Mouse (Mus musculus): ENCODE measurements around the gene Slc25a23. TPM values are rescaled to one million over a fixed set of nuclear protein-coding genes. Genes with fewer than 3 reads are reported as not detected.

Slc25a23 gene
- polyA plus RNA-seq, 2 experiments from 2014 or later: 2.3 to 3.4 TPM

DNA sequence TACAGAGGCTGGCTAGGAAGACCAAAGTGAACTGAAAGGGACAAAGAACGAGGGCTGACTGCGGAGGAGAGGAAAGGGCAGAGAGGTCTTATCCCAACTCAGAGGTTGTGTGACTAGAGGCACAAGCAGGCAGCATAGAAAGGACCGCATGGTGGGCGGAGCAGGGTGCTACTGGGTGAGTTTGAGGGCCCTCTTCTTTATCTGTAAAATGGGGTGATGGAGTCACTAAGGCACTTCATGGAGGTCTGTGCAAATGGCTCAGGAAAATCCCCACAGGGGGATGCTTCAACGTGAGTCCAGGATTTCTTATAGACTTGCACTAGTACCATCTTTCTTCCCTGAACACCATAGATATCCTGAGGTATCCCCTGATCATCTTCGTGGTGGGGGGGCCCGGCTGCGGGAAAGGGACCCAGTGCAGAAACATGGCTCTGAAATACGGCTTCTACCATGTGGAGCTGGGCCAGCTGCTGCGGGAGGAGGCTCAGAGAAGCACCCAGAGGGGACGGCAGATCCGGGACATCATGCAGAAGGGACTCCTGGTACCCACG, 47.3 kb downstream of the Slc25a23 start:
- ATAC-seq: no peak

DNA sequence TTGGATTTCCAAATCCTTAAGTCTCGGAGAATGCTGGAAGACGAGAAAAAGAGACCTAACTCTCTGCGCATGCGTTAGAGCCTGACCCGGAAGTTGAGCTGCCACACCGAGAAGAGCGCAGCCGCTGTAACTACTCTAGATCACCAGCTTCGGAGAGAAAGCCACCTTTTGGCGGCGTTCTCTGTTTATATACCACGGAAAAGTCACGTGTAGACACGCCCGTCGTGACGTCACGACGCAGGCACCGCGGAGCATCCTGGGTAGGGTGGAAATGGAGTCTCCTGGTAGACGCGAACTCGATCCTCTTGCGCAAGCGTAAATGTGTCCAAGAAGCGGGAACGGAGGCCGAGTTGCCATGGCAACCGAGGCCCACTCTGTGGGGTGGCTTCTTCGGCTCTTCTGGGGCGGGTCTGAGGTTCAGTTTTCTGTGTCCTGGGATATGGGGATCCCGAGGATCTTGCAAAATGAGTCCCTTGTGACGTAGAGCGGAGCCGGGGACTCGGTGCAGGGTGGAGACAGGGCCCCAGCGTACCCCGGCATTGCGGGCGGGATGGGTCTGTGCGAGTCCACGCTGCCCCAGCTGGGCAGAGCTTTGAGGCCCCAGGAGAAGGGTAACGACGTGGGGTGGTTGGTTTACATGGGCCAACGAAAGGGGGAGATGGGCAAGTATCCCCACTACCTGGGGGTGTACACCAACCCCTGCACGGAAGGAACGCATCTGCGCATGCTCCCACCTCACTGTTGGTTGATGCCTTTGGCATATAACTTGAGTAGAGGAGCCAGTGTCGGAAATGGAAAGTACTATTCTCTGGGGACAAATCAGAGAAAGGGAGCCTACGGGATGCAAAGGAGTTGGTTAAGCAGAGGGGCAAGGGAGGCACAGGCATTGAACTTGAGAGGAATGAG, 48.2 kb downstream of the Slc25a23 start, which contains the start of the genes Gtf2f1 and Gm17949:
TSS of gene Gtf2f1 (minus strand) at position 53 of the 906 bp plus-strand sequence.
TSS of gene Gm17949 (plus strand) at position 234 of the 906 bp plus-strand sequence.
- peak; percentile 91 for ATAC-seq

DNA sequence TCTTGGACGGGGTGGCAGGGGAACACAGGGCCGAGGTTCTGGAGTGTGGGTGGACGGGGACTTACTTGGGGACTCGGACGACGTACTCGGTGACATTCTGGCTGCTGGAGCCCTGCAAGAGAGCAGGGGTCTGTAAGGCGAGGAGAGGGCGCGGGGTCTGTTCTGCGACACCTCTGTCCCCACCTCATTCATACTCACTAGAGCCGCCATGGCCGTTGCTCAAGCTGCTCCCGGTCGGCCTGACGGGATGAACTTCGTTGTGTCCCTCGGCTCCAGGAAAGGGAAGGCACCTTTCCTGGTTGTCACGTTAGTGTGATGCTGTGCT, 48.8 kb downstream of the Slc25a23 start:
- ATAC-seq: peak; percentile 45

DNA sequence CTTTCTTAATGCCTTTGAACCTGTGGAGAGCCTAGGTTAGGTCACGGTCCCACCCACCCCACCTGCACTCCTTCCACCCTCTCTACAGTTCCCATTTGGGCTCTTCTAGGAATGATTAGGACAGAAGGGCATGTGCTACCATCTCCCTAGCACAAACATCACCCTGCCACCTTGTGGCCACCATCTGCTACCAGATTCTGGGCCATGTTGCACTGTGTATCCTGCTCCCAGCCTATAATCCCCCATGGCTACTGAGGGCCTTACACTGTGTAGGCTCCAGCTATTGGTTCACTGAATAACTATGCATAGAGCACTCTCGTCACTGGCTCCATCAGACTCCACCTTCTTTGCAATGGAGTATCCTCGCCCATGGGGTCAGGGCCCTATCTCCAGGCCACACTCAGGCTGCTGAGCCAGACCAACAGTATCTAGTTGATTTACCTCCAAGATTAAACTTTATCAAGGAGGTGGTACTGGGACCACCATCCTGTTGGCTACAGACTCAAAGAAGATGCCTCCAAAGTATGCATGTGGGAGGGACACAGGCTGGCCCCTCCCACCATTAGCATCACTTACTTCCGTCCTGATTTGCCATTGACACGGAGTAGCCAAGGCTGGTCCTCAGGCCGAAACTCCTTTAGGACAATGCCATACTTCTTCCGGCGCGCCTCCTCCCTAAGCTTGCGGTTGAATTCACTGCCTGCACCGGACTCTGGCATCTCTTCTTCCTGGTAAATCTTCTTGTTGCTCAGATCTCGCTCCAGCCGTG, 52.3 kb downstream of the Slc25a23 start:
- ATAC-seq: no peak

DNA sequence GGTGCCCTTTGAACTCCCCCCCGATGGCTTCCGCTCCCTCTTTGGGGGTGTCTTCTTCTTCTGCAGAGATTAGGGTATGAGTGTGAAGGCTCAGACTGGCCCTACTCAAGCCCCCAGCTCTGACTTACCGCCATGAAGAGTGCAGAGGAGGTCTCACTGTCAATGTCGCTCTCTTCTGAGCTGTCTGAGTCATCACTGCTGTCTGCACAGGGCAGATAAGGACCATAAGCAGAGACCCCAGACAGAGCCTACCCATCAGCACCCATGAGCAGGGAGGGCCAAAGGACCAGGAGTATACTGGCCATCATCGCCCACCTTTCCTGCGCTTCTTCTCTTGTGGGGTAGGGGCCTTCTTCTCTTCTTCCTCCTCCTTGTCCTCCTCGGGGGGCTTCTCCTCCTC, 55.7 kb downstream of the Slc25a23 start:
- no peak for ATAC-seq

DNA sequence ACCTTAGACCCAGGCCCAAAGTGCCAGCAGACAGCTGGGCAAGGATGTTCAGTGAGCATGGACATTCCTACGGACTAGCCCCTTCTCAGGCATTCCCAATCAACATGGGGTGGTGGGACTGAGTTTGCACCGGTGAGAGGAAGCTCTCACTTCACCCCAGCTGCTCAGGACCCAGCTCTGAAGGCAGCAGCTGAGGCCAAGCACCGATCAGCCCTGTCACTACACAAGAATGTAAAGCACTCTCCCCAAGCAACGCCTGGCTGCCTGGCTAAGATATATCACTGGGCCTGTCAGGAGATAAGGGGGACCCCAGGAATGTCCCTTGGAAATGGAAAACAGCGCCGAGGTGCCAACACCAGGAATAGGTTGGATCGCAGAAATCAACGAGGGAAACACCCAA, 58.4 kb downstream of the Slc25a23 start:
- no peak for ATAC-seq

DNA sequence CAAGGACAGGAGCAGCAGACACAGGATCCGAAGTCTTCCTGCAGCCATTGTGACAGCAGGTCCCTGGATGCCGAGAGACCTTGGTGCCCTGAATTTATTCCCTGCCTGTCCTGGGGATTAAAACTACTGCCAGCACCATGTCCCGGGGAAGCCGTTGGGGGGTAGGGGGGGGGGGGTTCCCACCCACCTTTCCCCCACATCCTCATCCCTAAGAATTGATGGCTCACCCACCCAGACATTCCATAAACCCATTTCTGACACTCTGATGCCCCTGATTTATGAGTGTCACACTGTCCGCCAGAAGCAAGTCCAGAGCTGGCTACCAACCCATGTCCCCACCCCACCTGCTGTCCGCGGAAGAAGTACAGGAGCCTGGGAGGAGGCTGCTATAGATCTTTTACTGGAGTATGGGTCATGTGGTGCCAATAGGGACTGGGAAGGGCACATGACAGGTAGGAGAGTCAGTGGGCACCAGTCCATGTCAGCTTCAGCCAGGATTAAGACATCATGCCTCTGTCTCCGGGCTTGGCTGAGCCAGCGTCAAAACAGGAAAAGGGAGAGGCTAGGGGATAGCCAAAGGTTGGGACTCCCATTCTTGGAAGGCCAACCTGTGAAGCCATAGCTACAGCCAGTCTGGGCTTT, 59.6 kb downstream of the Slc25a23 start, which contains the start of gene Pspn:
TSS of gene Pspn (minus strand) at position 51 of the 642 bp plus-strand sequence.
- no peak for ATAC-seq

DNA sequence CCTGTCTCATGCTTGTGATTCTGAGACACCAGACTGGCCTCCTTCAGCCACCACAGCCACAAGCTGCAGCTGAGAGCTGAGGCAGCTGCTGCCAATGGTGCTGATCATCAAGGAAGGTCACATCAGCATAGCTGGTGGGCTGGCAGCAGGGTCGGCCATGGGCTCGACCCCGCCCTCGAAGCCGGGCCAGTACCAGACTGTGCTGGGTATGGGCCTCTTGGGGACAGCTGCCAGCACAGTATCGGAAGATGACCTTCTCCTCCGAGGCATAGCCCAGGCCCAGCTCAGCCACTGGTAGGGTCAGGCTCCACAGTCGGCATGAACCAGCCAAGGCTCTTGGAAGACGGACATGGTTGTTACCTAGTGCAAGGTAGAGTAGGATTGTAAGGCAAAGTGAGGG, 60.2 kb downstream of the Slc25a23 start:
- no peak for ATAC-seq

DNA sequence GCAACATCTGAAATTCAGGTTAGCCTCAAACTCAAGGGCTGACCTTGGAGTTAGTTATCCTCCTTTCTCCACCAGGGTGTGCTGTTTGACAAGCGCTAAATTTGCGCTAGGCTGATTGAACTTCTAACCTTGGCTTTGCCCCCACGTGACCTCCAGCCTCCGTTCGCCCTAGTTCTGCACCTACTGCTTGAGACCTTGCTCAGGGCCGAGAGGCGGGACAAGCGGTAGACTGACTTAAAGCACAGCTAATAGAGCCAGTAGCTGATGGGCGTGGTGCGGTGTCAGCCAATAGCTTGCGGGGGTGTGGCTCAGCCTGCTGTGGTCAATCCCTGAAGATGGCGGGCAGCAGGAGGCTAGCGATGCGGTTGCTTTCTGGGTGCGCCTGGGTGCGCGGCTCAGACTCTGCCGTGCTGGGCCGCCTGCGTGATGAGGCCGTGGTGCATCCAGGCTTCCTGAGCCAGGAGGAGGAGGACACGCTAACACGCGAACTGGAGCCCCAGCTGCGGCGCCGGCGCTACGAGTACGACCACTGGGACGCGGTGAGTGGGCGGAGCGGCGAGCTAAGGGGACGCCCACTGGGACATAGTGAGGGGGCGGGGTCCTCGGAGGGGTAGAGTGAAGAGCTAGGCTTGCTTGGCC, 62.5 kb downstream of the Slc25a23 start, which contains the start of gene Alkbh7:
TSS of gene Alkbh7 (plus strand) at position 311 of the 639 bp plus-strand sequence.
- peak; percentile 100 for ATAC-seq

DNA sequence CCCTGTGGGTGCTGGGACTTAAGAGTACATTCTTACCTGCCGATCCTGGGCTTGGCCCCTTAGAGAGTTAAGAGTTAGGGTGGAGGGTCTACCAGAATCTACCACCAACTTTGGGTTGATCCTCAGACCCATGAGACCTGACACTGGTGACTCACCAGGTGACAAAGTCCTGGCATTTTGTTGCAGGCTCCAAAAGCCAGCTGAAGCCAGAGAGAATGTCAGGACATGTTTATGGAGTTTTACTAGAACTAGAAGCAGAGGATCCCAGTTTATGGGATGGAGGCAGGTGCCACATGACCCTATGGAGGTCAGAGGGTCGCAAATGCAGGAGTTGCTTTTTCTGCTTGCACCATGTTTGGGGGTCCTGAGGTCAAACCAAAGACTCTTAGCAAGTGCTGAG, 63.2 kb downstream of the Slc25a23 start:
- ATAC-seq: no peak

DNA sequence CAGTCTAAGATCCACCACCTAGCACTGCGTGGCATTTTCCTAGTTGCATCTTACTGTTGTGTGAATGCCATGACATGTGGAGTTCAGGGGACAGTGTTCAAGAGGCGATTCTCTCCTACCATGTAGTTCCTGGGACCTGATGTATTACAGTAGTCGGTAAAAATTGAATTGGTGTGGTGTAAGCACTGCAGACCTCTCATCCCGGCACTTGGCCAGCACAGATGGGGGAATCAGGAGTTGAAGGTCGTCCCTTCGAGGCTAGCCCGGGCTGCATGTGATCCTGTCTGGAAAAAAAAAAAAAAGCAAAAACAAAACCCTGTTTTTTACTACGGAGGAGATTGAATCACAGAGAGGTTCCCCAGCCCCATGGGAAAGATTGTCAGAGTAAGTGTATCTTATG, 64.6 kb downstream of the Slc25a23 start:
- ATAC-seq: no peak

Other genes starting within 250 kb of the Slc25a23 start
- 1 to 10 TPM; 1.2 to 2.1 TPM for gene Rfx2, start 228.8 kb downstream of the Slc25a23 start, polyA plus RNA-seq (2017; shearing (Covaris generic))
- gene Acsbg2, start 185.4 kb downstream of the Slc25a23 start, polyA plus RNA-seq (2017; shearing (Covaris generic)): under 1 TPM in 1 of 2 experiments, not detected in 1; 0.12 TPM
- under 1 TPM in 1 of 2 experiments, not detected in 1; 0.31 TPM for gene 1700061G19Rik, start 184.4 kb downstream of the Slc25a23 start, polyA plus RNA-seq (2017; shearing (Covaris generic))
- 1 to 10 TPM; 4.5 to 7.0 TPM for gene Mllt1, start 124.4 kb downstream of the Slc25a23 start, polyA plus RNA-seq (2017; shearing (Covaris generic))
- gene Acer1, start 77.7 kb downstream of the Slc25a23 start, polyA plus RNA-seq (2017; shearing (Covaris generic)): under 1 TPM in 1 of 2 experiments, not detected in 1; 0.16 TPM
- gene Clpp, start 69.6 kb downstream of the Slc25a23 start, polyA plus RNA-seq (2017; shearing (Covaris generic)): 100 to 1,000 TPM; 108 to 110 TPM
- gene Alkbh7, start 62.5 kb downstream of the Slc25a23 start, polyA plus RNA-seq (2017; shearing (Covaris generic)): 10 to 100 TPM; 21.6 to 25.1 TPM
- not detected for gene Pspn, start 59.8 kb downstream of the Slc25a23 start, polyA plus RNA-seq (2017; shearing (Covaris generic))
- 100 to 1,000 TPM in 1 of 2 experiments, 10 to 100 TPM in 1; 72.1 to 102 TPM for gene Gtf2f1, start 48.6 kb downstream of the Slc25a23 start, polyA plus RNA-seq (2017; shearing (Covaris generic))
- gene Gm17949, start 48.4 kb downstream of the Slc25a23 start, polyA plus RNA-seq (2017; shearing (Covaris generic)): 1 to 10 TPM in 1 of 2 experiments, not detected in 1; 1.5 TPM
- gene Khsrp, start 28.3 kb downstream of the Slc25a23 start, polyA plus RNA-seq (2017; shearing (Covaris generic)): 10 to 100 TPM; 16.0 to 29.4 TPM
- gene Slc25a41, start 18.2 kb downstream of the Slc25a23 start, polyA plus RNA-seq (2017; shearing (Covaris generic)): not detected
- 1 to 10 TPM; 2.1 to 2.9 TPM for gene Crb3, start 758 bp downstream of the Slc25a23 start, polyA plus RNA-seq (2017; shearing (Covaris generic))
- gene Dennd1c, start 18.7 kb upstream of the Slc25a23 start, polyA plus RNA-seq (2017; shearing (Covaris generic)): 100 to 1,000 TPM; 215 to 337 TPM
- gene Tubb4a, start 27.9 kb upstream of the Slc25a23 start, polyA plus RNA-seq (2017; shearing (Covaris generic)): 1 to 10 TPM; 4.3 to 7.8 TPM
- 10 to 100 TPM in 1 of 2 experiments, 1 to 10 TPM in 1; 8.2 to 11.9 TPM for gene Tnfsf9, start 45.5 kb upstream of the Slc25a23 start, polyA plus RNA-seq (2017; shearing (Covaris generic))
- gene Cd70, start 89.9 kb upstream of the Slc25a23 start, polyA plus RNA-seq (2017; shearing (Covaris generic)): under 1 TPM in 1 of 2 experiments, not detected in 1; 0.52 TPM
- 10 to 100 TPM in 1 of 2 experiments, 1 to 10 TPM in 1; 5.9 to 11.7 TPM for gene Tnfsf14, start 134.3 kb upstream of the Slc25a23 start, polyA plus RNA-seq (2017; shearing (Covaris generic))
- gene C3, start 168.3 kb upstream of the Slc25a23 start, polyA plus RNA-seq (2017; shearing (Covaris generic)): 1 to 10 TPM in 1 of 2 experiments, under 1 TPM in 1; 0.85 to 1.3 TPM
- 10 to 100 TPM; 62.0 to 94.4 TPM for gene Gpr108, start 188.6 kb upstream of the Slc25a23 start, polyA plus RNA-seq (2017; shearing (Covaris generic))
- gene Trip10, start 189.6 kb upstream of the Slc25a23 start, polyA plus RNA-seq (2017; shearing (Covaris generic)): 1 to 10 TPM; 2.6 to 3.6 TPM
- 100 to 1,000 TPM in 1 of 2 experiments, 10 to 100 TPM in 1; 88.9 to 130 TPM for gene Vav1, start 219.2 kb upstream of the Slc25a23 start, polyA plus RNA-seq (2017; shearing (Covaris generic))